Comparison of ENCODE assay signal across 17 mouse cellular contexts in the genomic region with DNA sequence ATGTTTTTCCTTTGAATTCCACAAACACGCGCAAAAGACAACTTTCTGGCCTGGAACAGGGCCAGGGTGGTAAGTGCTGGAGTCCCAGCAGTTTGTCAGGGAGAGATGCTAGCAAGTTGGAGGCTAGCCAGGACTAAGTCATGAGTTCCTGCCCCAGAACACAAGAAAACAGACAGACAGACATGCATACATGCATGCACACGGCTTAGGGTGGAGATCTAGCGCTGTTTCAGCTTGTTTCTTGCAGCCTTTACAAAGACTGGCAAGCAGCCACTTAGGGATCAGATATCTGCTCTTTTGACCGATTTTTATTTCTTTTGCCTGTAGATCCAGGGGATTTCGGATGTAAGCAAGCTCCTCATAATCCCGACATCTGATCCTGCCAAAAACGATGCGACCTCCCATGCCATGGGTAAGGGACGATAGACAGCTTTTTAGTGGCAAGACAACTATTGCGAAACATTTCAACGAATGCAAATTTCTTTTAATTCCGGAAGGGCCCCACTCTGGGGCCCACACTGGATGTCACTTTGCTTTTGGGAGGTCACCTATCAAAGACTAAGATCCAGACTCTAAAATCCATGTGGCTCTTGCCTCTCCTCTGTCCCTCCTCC. TPM values are rescaled to one million over a fixed set of nuclear protein-coding genes. Genes with fewer than 3 reads are reported as not detected.
A peak's percentile ranks its signal among the peaks of the same experiment; 100 is the strongest.
DNase-seq lines count a peak whose midpoint lies in the region; ATAC-seq and TF ChIP-seq lines count a peak whose summit lies in the region.
"Had no signal": no experiment of that assay in that cellular context is flagged by ENCODE, and none has a peak within 500 bp of the region (broad histone marks: within the 10 kb centered on the region; RNA-seq: fewer than 3 reads in every experiment).

No protein-coding gene starts in this region.

- H3K9ac ChIP-seq in intestine, embryonic 14.5 days (ENCODE audit: low read length): 0 out of 2 replicates have a peak overlapping the region, but pooled peaks have one; percentile 8
- H3K9ac ChIP-seq in intestine, embryonic 16.5 days (ENCODE audit: low read depth, low read length): no peak overlapping the region; the same call in 1 of the 2 replicates
- no peak overlapping the region for H3K9ac ChIP-seq in lung, embryonic 14.5 days
- no peak overlapping the region for H3K9ac ChIP-seq in intestine, embryonic 15.5 days
- H3K9ac ChIP-seq: forebrain, postnatal 0 days; hindbrain, embryonic 14.5 days; liver, embryonic 13.5 days; midbrain, embryonic 13.5 days; neural tube, embryonic 12.5 days had no signal

- 0 out of 2 replicates have a peak, but pooled peaks cover 5% of the 10 kb centered on the region for H3K4me1 ChIP-seq in intestine, embryonic 14.5 days (replicated peaks; ENCODE audit: control insufficient read depth, insufficient read depth, low read length)
- H3K4me1 ChIP-seq in intestine, embryonic 16.5 days (ENCODE audit: control insufficient read depth, insufficient read depth, low read length): 0 out of 2 replicates have a peak, but pooled peaks cover 2% of the 10 kb centered on the region
- H3K4me1 ChIP-seq in lung, embryonic 14.5 days (ENCODE audit: insufficient read depth): no peaks in the 10 kb centered on the region
- no peaks in the 10 kb centered on the region for H3K4me1 ChIP-seq in intestine, embryonic 15.5 days (replicated peaks)
- H3K4me1 ChIP-seq: midbrain, embryonic 13.5 days; neural tube, embryonic 12.5 days had no signal

- no peak for TF ChIP-seq POLR2A in brain, embryonic 14.5 days (IDR thresholded peaks at IDR 0.05; ENCODE audit: borderline replicate concordance, extremely low read depth, insufficient read depth, insufficient read length, poor library complexity, severe bottlenecking)

- peaks cover 14% of the 10 kb centered on the region; the same call in 1 of the 2 replicates for H3K36me3 ChIP-seq in intestine, embryonic 14.5 days (ENCODE audit: control insufficient read depth, insufficient read depth, low read length)
- 0 out of 2 replicates have a peak, but pooled peaks cover 10% of the 10 kb centered on the region for H3K36me3 ChIP-seq in intestine, embryonic 16.5 days (ENCODE audit: control insufficient read depth, insufficient read depth, low read length)
- H3K36me3 ChIP-seq in lung, embryonic 14.5 days (ENCODE audit: insufficient read depth): peaks cover 6% of the 10 kb centered on the region; the same call in 1 of the 2 replicates
- no peaks in the 10 kb centered on the region for H3K36me3 ChIP-seq in intestine, embryonic 15.5 days

- ATAC-seq in intestine, embryonic 14.5 days (replicated peaks; ENCODE audit: low FRiP score, low TSS enrichment, low read depth): no peak
- no peak for ATAC-seq in intestine, embryonic 16.5 days
- peak; percentile 86 for ATAC-seq in lung, embryonic 14.5 days (ENCODE audit: insufficient read depth)
- ATAC-seq in intestine, embryonic 15.5 days: no peak
- ATAC-seq: activated CD4-positive, CD25-positive, alpha-beta regulatory T cell, adult 4 months; forebrain, postnatal 0 days; midbrain, embryonic 13.5 days had no signal

- H3K4me2 ChIP-seq in intestine, embryonic 14.5 days (ENCODE audit: low read length): no peak overlapping the region
- no peak overlapping the region for H3K4me2 ChIP-seq in intestine, embryonic 16.5 days (ENCODE audit: low read depth, low read length)
- peak overlapping the region; percentile 35 for H3K4me2 ChIP-seq in lung, embryonic 14.5 days
- 0 out of 2 replicates have a peak overlapping the region, but pooled peaks have one; percentile 11 for H3K4me2 ChIP-seq in intestine, embryonic 15.5 days (replicated peaks)
- H3K4me2 ChIP-seq: hindbrain, embryonic 14.5 days; liver, embryonic 13.5 days; midbrain, embryonic 13.5 days; neural tube, embryonic 12.5 days had no signal

- H3K9me3 ChIP-seq in intestine, embryonic 14.5 days (ENCODE audit: control insufficient read depth, low read length): no peaks in the 10 kb centered on the region
- no peaks in the 10 kb centered on the region for H3K9me3 ChIP-seq in intestine, embryonic 16.5 days (ENCODE audit: control insufficient read depth, low read length)
- no peaks in the 10 kb centered on the region for H3K9me3 ChIP-seq in lung, embryonic 14.5 days (ENCODE audit: low read depth, low read length)
- no peaks in the 10 kb centered on the region for H3K9me3 ChIP-seq in intestine, embryonic 15.5 days
- H3K9me3 ChIP-seq: liver, embryonic 13.5 days; midbrain, embryonic 13.5 days; neural tube, embryonic 12.5 days had no signal

- no peak for TF ChIP-seq CTCF in lung, embryonic 14.5 days (IDR thresholded peaks at IDR 0.05; ENCODE audit: low read depth)
- no peak for TF ChIP-seq CTCF in brain, embryonic 14.5 days (IDR thresholded peaks at IDR 0.05; ENCODE audit: borderline replicate concordance, extremely low read depth, insufficient read depth, insufficient read length)

- H3K27me3 ChIP-seq in intestine, embryonic 14.5 days (replicated peaks; ENCODE audit: control insufficient read depth, insufficient read depth, low read length): no peaks in the 10 kb centered on the region
- H3K27me3 ChIP-seq in intestine, embryonic 16.5 days (replicated peaks; ENCODE audit: control insufficient read depth, insufficient read depth, low read length): no peaks in the 10 kb centered on the region
- no peaks in the 10 kb centered on the region for H3K27me3 ChIP-seq in lung, embryonic 14.5 days (ENCODE audit: insufficient read depth, low read length)
- H3K27me3 ChIP-seq in intestine, embryonic 15.5 days (replicated peaks): no peaks in the 10 kb centered on the region
- H3K27me3 ChIP-seq: liver, embryonic 13.5 days; midbrain, embryonic 13.5 days; neural tube, embryonic 12.5 days had no signal

- no peak overlapping the region for H3K4me3 ChIP-seq in intestine, embryonic 14.5 days (ENCODE audit: low read depth, low read length)
- H3K4me3 ChIP-seq in intestine, embryonic 16.5 days (ENCODE audit: low read length): no peak overlapping the region
- no peak overlapping the region for H3K4me3 ChIP-seq in lung, embryonic 14.5 days (ENCODE audit: low read depth, low read length)
- H3K4me3 ChIP-seq in intestine, embryonic 15.5 days (replicated peaks): no peak overlapping the region
- H3K4me3 ChIP-seq: layer of hippocampus, adult 2 months; liver, embryonic 13.5 days; midbrain, embryonic 13.5 days; neural tube, embryonic 12.5 days had no signal

- no peak overlapping the region for H3K27ac ChIP-seq in intestine, embryonic 14.5 days (ENCODE audit: low read depth)
- no peak overlapping the region for H3K27ac ChIP-seq in intestine, embryonic 16.5 days (ENCODE audit: low read length)
- peak overlapping the region; percentile 43 for H3K27ac ChIP-seq in lung, embryonic 14.5 days (ENCODE audit: low read depth)
- no peak overlapping the region for H3K27ac ChIP-seq in intestine, embryonic 15.5 days
- H3K27ac ChIP-seq: hindbrain, embryonic 14.5 days; layer of hippocampus, adult 2 months; liver, embryonic 13.5 days; midbrain, embryonic 13.5 days; neural tube, embryonic 12.5 days had no signal

- 77% methylated on average over 13 of the region's 13 CpGs for WGBS in intestine, embryonic 14.5 days
- WGBS in intestine, embryonic 16.5 days: 66% methylated on average over 13 of the region's 13 CpGs
- WGBS in lung, embryonic 14.5 days: 40% methylated on average over 13 of the region's 13 CpGs
- 62% methylated on average over 13 of the region's 13 CpGs for WGBS in intestine, embryonic 15.5 days

- DNase-seq in intestine, embryonic 14.5 days (ENCODE audit: low spot score): no peak
- DNase-seq in lung, embryonic 14.5 days: peak; percentile 90
- no peak for DNase-seq in lung, postnatal 14 days
- peak; percentile 37 for DNase-seq in brain, embryonic 14.5 days (ENCODE audit: low read depth)
- DNase-seq in right cerebral cortex, postnatal 14 days: no peak
- DNase-seq: cerebellum, adult 11 months; forebrain, postnatal 0 days; gastrocnemius, postnatal 14 days; liver, embryonic 13.5 days; thymus, postnatal 25 days had no signal

RNA-seq across cellular contexts. Expression of a gene that starts 17.7 kb away (rescaled TPM):
- 518 and 523 TPM in 2 replicates for polyA plus RNA-seq in intestine, embryonic 14.5 days (2014; fragmentation: Nextera tagmentation; extraction: Ambion mirVana)
- polyA plus RNA-seq in intestine, embryonic 16.5 days (2015; fragmentation: Nextera tagmentation; extraction: Ambion mirVana): 488 and 543 TPM in 2 replicates
- 610 and 627 TPM in 2 replicates for polyA plus RNA-seq in lung, embryonic 14.5 days (2014; fragmentation: Nextera tagmentation; extraction: Ambion mirVana)
- 90.2 and 99.6 TPM in 2 replicates for polyA plus RNA-seq in brain, embryonic 14.5 days (2012; rRNA removed)
- 484 and 495 TPM in 2 replicates for polyA plus RNA-seq in intestine, embryonic 15.5 days (2015; fragmentation: Nextera tagmentation; extraction: Ambion mirVana)

Comparison
In these comparisons a context has a peak if more than half of its experiments do, and no peak if none do; other contexts are left out.
1. DNase-seq: peak in lung, embryonic 14.5 days (single experiment) and brain, embryonic 14.5 days (single experiment); none in intestine, embryonic 14.5 days (single experiment), lung, postnatal 14 days (single experiment) and right cerebral cortex, postnatal 14 days (single experiment).
2. H3K4me2 ChIP-seq: peak in lung, embryonic 14.5 days (single experiment) and intestine, embryonic 15.5 days (single experiment); none in intestine, embryonic 14.5 days (single experiment) and intestine, embryonic 16.5 days (single experiment).